Mouse (Mus musculus) left cerebral cortex, adult 2 months (tissue): ENCODE data around the gene Vmn1r86. TPM values are rescaled to one million over a fixed set of nuclear protein-coding genes. Genes with fewer than 3 reads are reported as not detected.

Source experiments
- DNase-seq, 2 experiments: peaks; one replicate each; pipeline ENCODE4 v3.0.0; 2021 to 2022; ENCODE audit warnings: low spot score in 2 of 2, mixed read lengths in 1 of 2; ENCODE audit errors: extremely low spot score in 1 of 2
- H3K27ac ChIP-seq: fragments of 200-600 bp; 2 replicates; pipeline ENCODE4 v1.8.1; 2022
- H3K4me3 ChIP-seq: fragments of 200-600 bp; 2 replicates; pipeline ENCODE4 v1.8.1; 2022
- CTCF ChIP-seq: fragments of 200-600 bp; IDR thresholded peaks from 2 replicates; pipeline ENCODE4 v1.8.1; 2022; ENCODE audit warnings: antibody characterized with exemption, mild to moderate bottlenecking, moderate library complexity
- intact Hi-C: fragments of 180-260 bp; cut with DNase I; formaldehyde crosslinking; loops from one replicate; pipeline ENCODE4 v1.15.1; 2025
- total RNA-seq, 2 experiments: library from RNA; stranded (reverse); gene quantifications; 2 replicates each; pipeline ENCODE4 v1.2.3; 2021

The Vmn1r86 gene
- total RNA-seq, 2 experiments from 2014 or later, result not detected

GRCm38 (mm10) chr7:13054287-13055010 lies 65.3 kb downstream of the Vmn1r86 start, which contains the start of gene Mzf1:
Gene Mzf1, minus strand, starts transcription at chr7:13054764.
- intact Hi-C loops, result loop anchor here (2.0 to 5.0 kb wide), 6 partner anchors 46 to 572 kb away; partner anchors contain the start of genes Lig1, Rps5, Zfp329 and Zswim9
- Histone ChIP-seq H3K27ac (peak within 1 kb of the TSS; percentile 99), H3K4me3 (peak within 1 kb of the TSS; percentile 66)
- TF ChIP-seq CTCF, result no peak; the same call in none of the 2 replicates
- peak; percentile 91 to 96 for DNase-seq

- intact Hi-C loops, result loop anchor here (2.0 to 5.0 kb wide), 3 partner anchors 45 to 572 kb away; partner anchors contain the start of gene Rps5
- Histone ChIP-seq H3K27ac (peak overlapping the region; percentile 99), H3K4me3 (peak overlapping the region; percentile 66)
- no peak for TF ChIP-seq CTCF
- DNase-seq, result no peak
Measured at GRCm38 (mm10) chr7:13053961-13054286, 65.8 kb downstream of the Vmn1r86 start.

GRCm38 (mm10) chr7:13053501-13053900 lies 66.2 kb downstream of the Vmn1r86 start:
- intact Hi-C loops, result loop anchor here (5.0 kb wide), 2 partner anchors 131 to 571 kb away; partner anchors contain the start of gene Rps5
- Histone ChIP-seq H3K4me3 (peak overlapping the region; percentile 66), H3K27ac (no peak overlapping the region; the same call in 1 of the 2 replicates)
- DNase-seq, result no peak
- TF ChIP-seq CTCF, result no peak

GRCm38 (mm10) chr7:13053001-13053400 lies 66.7 kb downstream of the Vmn1r86 start:
- DNase-seq, result no peak
- intact Hi-C loops, result loop anchor here (5.0 kb wide), 2 partner anchors 131 to 571 kb away; partner anchors contain the start of gene Rps5
- H3K27ac ChIP-seq, result no peak overlapping the region
- no peak for TF ChIP-seq CTCF
- no peak overlapping the region for H3K4me3 ChIP-seq

Other genes starting within 250 kb of the Vmn1r86 start
- gene Zfp128, start 238.7 kb downstream of the Vmn1r86 start, total RNA-seq, result 1 to 10 TPM; 8.0 to 8.2 TPM
- gene Zscan22, start 222.1 kb downstream of the Vmn1r86 start, total RNA-seq, result 10 to 100 TPM; 16.2 to 17.0 TPM
- gene Rps5, start 197.6 kb downstream of the Vmn1r86 start, total RNA-seq, result 100 to 1,000 TPM; 374 to 377 TPM
- gene Rnf225, start 192.5 kb downstream of the Vmn1r86 start, total RNA-seq, result 1 to 10 TPM; 1.1 to 1.2 TPM
- gene Zfp324, start 154.1 kb downstream of the Vmn1r86 start, total RNA-seq, result 10 to 100 TPM; 11.0 TPM
- 1 to 10 TPM; 7.9 to 9.0 TPM for gene Zfp446, start 142.1 kb downstream of the Vmn1r86 start, total RNA-seq
- under 1 TPM in 1 of 2 experiments, not detected in 1; 0.44 TPM for gene Slc27a5, start 121.7 kb downstream of the Vmn1r86 start, total RNA-seq
- gene Trim28, start 120.8 kb downstream of the Vmn1r86 start, total RNA-seq, result 100 to 1,000 TPM; 220 to 221 TPM
- gene Zbtb45, start 109.9 kb downstream of the Vmn1r86 start, total RNA-seq, result 10 to 100 TPM; 34.0 to 35.8 TPM
- 100 to 1,000 TPM; 134 to 150 TPM for gene Chmp2a, start 85.1 kb downstream of the Vmn1r86 start, total RNA-seq
- 100 to 1,000 TPM; 220 to 227 TPM for gene Ube2m, start 81.6 kb downstream of the Vmn1r86 start, total RNA-seq
- 10 to 100 TPM; 10.2 to 10.6 TPM for gene Mzf1, start 65.2 kb downstream of the Vmn1r86 start, total RNA-seq
- not detected for gene Vmn1r85, start 24.7 kb downstream of the Vmn1r86 start, total RNA-seq
- not detected for gene Vmn1r87, start 20.2 kb upstream of the Vmn1r86 start, total RNA-seq
- under 1 TPM; 0.07 to 0.16 TPM for gene Vmn1r88, start 39.7 kb upstream of the Vmn1r86 start, total RNA-seq
- gene Vmn1r89, start 93.1 kb upstream of the Vmn1r86 start, total RNA-seq, result not detected
- gene Lig1, start 157.4 kb upstream of the Vmn1r86 start, total RNA-seq, result 1 to 10 TPM; 7.7 to 9.9 TPM
- gene Zswim9, start 158.8 kb upstream of the Vmn1r86 start, total RNA-seq, result 10 to 100 TPM; 15.7 to 16.5 TPM
- gene Pla2g4c, start 204.7 kb upstream of the Vmn1r86 start, total RNA-seq, result under 1 TPM in 1 of 2 experiments, not detected in 1; 0.79 TPM